Mouse (Mus musculus) liver, adult 2 months (tissue): Measurements from ENCODE around the gene Pom121l2. TPM values are rescaled to one million over a fixed set of nuclear protein-coding genes. Genes with fewer than 3 reads are reported as not detected.

Source experiments
- DNase-seq: peaks from one replicate; pipeline ENCODE4 v3.0.0-alpha.2; 2011; ENCODE audit warnings: low read depth, low spot score; ENCODE audit errors: extremely low read depth
- H3K27ac ChIP-seq: fragments of 200-500 bp; replicated peaks from 2 replicates; pipeline ENCODE4 v1.5.1; 2012; ENCODE audit warnings: low read depth, mild to moderate bottlenecking, control low read depth, inconsistent platforms, low read length; ENCODE audit not compliant: insufficient read depth
- H3K27me3 ChIP-seq: fragments of 200-500 bp; 2 replicates; pipeline ENCODE4 v1.6.1; 2012; ENCODE audit warnings: mild to moderate bottlenecking, moderate library complexity, low read length, inconsistent platforms; ENCODE audit not compliant: control insufficient read depth, insufficient read depth
- H3K36me3 ChIP-seq: fragments of 200-500 bp; 2 replicates; pipeline ENCODE4 v1.6.1; 2012; ENCODE audit warnings: low read length, inconsistent platforms; ENCODE audit not compliant: control insufficient read depth, insufficient read depth
- H3K4me1 ChIP-seq: fragments of 200-500 bp; 2 replicates; pipeline ENCODE4 v1.6.1; 2011; ENCODE audit warnings: low read length; ENCODE audit not compliant: control insufficient read depth, insufficient read depth
- H3K4me3 ChIP-seq: fragments of 200-500 bp; 2 replicates; pipeline ENCODE4 v1.5.1; 2011; ENCODE audit warnings: low read depth, mild to moderate bottlenecking, control low read depth, low read length, moderate library complexity; ENCODE audit not compliant: insufficient read depth
- H3K79me2 ChIP-seq: fragments of 200-500 bp; 2 replicates; pipeline ENCODE4 v1.6.1; 2012; ENCODE audit warnings: inconsistent platforms, mild to moderate bottlenecking, low read length, moderate library complexity; ENCODE audit not compliant: control insufficient read depth, insufficient read depth
- H3K9ac ChIP-seq: fragments of 200-500 bp; 2 replicates; pipeline ENCODE4 v1.6.1; 2012; ENCODE audit warnings: low read depth, mild to moderate bottlenecking, control low read depth, inconsistent platforms, low read length
- CTCF ChIP-seq: fragments of 200-500 bp; IDR thresholded peaks from 2 replicates; pipeline ENCODE4 v1.5.1; 2011; ENCODE audit warnings: low read depth, low read length, control low read depth
- POLR2A ChIP-seq: fragments of 200-500 bp; IDR thresholded peaks from 2 replicates; pipeline ENCODE4 v1.6.1; 2011; ENCODE audit warnings: low read length, control low read depth; ENCODE audit not compliant: insufficient read depth; ENCODE audit errors: extremely low read depth
- WGBS: fragments of 180-500 bp; shearing (Covaris S2); methylation state at CpG from one replicate; pipeline ENCODE4 v1.1.7; 2018; 5-methylcytosine and 5-hydroxymethylcytosine counted together
- polyA plus RNA-seq: library from polyadenylated mRNA; depleted of rRNA; stranded (reverse); fragments of >200 nt; gene quantifications from 2 replicates; pipeline ENCODE4 v1.2.3, GENCODE M21; 2012
- total RNA-seq: library from RNA; depleted of rRNA; stranded (reverse); fragments of >200 nt; gene quantifications from 2 replicates; pipeline ENCODE4 v1.2.3, GENCODE M21; 2014

The Pom121l2 gene
- total and polyA plus RNA-seq, 2 experiments: not detected

DNA sequence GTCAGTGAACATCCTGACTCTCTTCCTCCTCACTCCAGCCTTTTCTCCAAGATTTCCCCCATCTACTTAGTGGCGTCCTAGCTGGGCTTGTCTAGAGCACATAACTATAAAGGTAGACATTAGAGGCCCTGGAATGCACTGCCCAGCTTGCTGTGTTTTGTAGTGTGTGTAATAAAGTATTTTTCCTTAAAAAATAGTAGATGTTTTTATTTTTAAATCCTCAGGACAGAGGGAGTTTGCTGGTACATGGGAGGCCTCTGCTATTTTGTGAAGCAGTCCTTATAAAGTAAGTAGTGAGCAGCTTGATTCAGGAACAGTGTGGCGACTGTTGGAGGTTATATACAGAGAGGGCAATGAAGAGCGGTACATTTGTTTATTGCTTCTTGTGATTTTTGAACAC, 27.7 kb downstream of the Pom121l2 start:
- H3K27me3 ChIP-seq: peaks cover 22% of the 10 kb centered on the region

DNA sequence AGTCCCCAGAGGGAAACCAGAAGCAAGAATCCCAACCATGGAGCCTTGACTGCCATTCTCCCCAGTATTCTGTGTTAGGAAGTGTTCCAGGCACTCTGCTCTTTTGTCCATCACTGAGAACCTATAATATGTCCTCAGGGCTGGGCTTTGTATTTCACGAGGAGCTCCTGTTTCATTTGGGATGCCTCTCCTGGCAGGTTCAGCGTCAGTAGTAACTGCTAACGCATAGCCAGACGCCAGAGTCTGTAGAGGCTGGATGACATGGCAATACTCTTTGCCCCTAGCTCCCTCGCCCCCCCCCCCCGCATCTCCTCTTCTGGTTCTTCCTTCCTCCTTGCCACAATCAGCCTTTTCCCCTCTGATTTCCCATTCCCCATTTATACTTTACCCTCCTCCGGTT, 28.6 kb downstream of the Pom121l2 start, which contains the start of gene Prss16:
Gene Prss16 (minus strand): TSS at position 101 of the 400 bp plus-strand sequence.
- peaks cover 5% of the 10 kb centered on the region for H3K4me1 ChIP-seq
- TF ChIP-seq CTCF (no peak), POLR2A (no peak)
- H3K27me3 ChIP-seq: peaks cover 20% of the 10 kb centered on the region
- WGBS: 49% methylated on average over 7 of the region's 7 CpGs
- H3K79me2 ChIP-seq: no peaks in the 10 kb centered on the region
- no peak for DNase-seq
- no peaks in the 10 kb centered on the region for H3K36me3 ChIP-seq
- H3K27ac ChIP-seq: no peak within 1 kb of the TSS
- H3K9ac ChIP-seq: no peak within 1 kb of the TSS
- H3K4me3 ChIP-seq: no peak within 1 kb of the TSS

More for the DNA sequence above, 27.7 kb downstream of the Pom121l2 start:
- no peak overlapping the region for H3K4me3 ChIP-seq
- H3K9ac ChIP-seq: no peak overlapping the region
- no peak overlapping the region for H3K27ac ChIP-seq
- peaks cover 5% of the 10 kb centered on the region for H3K4me1 ChIP-seq
- WGBS: 96% methylated on average over 3 of the region's 3 CpGs
- TF ChIP-seq CTCF (no peak), POLR2A (no peak)
- H3K36me3 ChIP-seq: no peaks in the 10 kb centered on the region
- no peaks in the 10 kb centered on the region for H3K79me2 ChIP-seq
- DNase-seq: no peak

DNA sequence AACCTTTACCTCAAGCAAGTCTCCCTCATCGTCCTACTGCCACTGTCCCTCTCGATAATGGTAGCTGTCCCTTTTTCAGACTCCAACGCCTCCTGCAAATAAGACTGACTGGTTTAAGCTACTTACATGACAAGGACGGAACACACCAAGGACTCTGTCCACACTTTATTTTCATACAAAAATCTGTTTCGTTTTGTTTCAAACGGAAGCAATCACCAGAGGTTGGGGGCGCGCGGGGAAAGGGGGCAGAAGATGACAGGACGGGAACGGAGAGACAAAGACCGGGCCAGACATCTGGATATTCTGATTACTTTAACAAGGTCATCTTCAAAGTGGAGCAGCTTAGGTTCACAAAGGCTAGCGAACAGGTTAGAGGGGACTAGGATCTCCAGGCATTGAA, 32.7 kb downstream of the Pom121l2 start:
- 26% methylated on average over 13 of the region's 13 CpGs for WGBS
- no peak overlapping the region for H3K27ac ChIP-seq
- H3K4me1 ChIP-seq: no peaks in the 10 kb centered on the region
- H3K27me3 ChIP-seq: peaks cover 2% of the 10 kb centered on the region; the same call in 1 of the 2 replicates
- no peaks in the 10 kb centered on the region for H3K79me2 ChIP-seq
- H3K4me3 ChIP-seq: no peak overlapping the region
- TF ChIP-seq POLR2A (no peak), CTCF (no peak)
- H3K9ac ChIP-seq: no peak overlapping the region
- no peak for DNase-seq
- H3K36me3 ChIP-seq: no peaks in the 10 kb centered on the region

DNA sequence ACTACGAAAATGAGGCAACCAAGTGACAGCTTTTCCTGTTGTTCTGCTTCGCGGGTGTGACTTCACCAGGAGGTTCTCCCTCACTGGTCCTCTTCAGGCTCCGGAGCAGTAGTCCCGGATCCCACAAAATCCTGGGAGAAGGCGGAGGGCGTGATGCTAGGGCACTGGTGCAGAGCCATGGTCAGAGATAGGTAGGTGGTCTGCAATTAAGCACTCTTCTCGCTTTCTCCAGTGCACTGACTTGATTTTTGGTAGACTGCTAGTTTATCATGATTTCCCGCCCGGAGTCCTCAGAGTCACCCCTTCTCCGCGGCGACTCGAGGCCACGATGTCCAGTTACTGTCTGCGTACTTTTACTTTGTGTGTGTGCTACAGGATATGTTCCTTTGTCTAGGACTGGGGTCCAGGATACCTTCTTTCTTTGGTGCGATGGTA, 33.4 kb downstream of the Pom121l2 start:
- Histone ChIP-seq H3K79me2 (no peaks in the 10 kb centered on the region), H3K27me3 (peaks cover 2% of the 10 kb centered on the region; the same call in 1 of the 2 replicates), H3K27ac (no peak overlapping the region), H3K4me1 (no peaks in the 10 kb centered on the region), H3K36me3 (no peaks in the 10 kb centered on the region), H3K9ac (no peak overlapping the region), H3K4me3 (no peak overlapping the region)
- DNase-seq: no peak
- 21% methylated on average over 17 of the region's 17 CpGs for WGBS
- no peak for TF ChIP-seq CTCF
- TF ChIP-seq POLR2A: no peak

DNA sequence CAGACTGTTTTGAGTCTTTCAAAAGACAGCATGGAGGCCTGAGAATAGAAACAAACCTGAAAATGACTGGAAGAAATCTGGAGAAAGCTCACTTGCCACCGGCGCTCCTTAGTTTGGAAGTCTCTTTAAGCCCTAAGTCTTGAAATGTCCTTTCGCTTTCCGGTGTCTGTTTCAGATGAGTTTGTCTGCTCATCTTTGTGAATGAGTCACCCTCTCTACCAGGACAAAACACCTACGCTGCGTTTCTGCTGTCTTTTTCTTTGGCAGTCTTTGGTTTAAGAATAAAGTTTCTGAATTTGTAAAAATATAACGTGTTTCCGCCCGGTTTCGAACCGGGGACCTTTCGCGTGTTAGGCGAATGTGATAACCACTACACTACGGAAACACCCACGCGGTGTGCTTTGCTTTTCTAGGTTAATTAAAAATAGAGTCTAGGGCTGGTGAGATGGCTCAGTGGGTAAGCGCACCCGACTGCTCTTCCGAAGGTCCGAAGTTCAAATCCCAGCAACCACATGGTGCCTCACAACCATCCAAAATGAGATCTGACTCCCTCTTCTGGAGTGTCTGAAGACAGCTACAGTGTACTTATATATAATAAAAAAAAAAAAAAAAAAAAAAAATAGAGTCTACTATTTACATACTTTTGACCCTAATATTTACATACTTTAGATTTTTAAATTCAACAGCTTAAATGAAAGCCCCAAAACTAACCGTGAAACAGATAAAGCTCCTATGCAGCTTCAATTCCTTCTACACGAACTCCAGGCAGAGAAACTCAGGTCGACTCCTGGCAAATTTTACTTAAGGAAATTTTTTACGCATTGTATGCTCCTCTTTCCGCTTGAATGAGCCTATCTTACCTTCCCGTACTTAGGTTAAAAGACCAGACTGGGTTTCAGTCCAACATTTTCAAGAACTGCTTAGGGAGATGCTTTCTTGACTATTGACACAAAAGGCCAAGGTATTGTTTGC, 34.8 kb downstream of the Pom121l2 start:
- DNase-seq: peak; percentile 80
- Histone ChIP-seq H3K79me2 (no peaks in the 10 kb centered on the region), H3K9ac (no peak overlapping the region), H3K27me3 (peaks cover 2% of the 10 kb centered on the region; the same call in 1 of the 2 replicates), H3K27ac (no peak overlapping the region), H3K4me3 (no peak overlapping the region), H3K36me3 (no peaks in the 10 kb centered on the region), H3K4me1 (peaks cover 5% of the 10 kb centered on the region)
- WGBS: 16% methylated on average over 27 of the region's 27 CpGs
- TF ChIP-seq CTCF (no peak), POLR2A (no peak)
